Mouse (Mus musculus): ENCODE data around the gene Anxa11. TPM values are rescaled to one million over a fixed set of nuclear protein-coding genes. Genes with fewer than 3 reads are reported as not detected.
"Not testable (repeated sequence)": the region's sequence is repeated elsewhere in the genome, so short reads cannot be mapped to it uniquely, and the experiment has no call there.

Anxa11 gene
- total RNA-seq, 1 experiment from 2014 or later, result 51.1 TPM

GRCm38 (mm10) chr14:25840961-25841360 is 995 bp upstream of the Anxa11 start:
- DNase-seq, result no peak

DNA sequence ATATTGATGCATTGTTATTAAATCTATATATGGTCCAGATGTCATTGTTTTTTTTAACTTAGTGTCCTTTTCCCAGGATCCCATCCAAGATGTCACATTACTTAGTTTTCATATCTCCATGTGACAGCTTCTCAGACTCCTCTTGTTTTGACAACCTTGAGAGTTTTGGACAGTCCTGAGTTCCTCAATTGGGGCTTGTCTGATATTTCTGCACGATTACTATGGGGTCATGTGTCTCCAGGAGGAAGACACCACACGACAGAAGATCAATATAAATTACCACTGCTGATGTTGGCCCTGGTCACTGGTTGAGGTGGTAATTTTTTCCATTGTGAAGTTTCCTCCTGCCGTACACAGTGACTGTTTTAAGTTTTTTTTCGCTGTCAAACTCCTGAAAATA is 377 bp upstream of the Anxa11 start:
- DNase-seq, result no peak

GRCm38 (mm10) chr14:25842688-25843003 is 690 bp downstream of the Anxa11 start:
- no peak for DNase-seq

DNA sequence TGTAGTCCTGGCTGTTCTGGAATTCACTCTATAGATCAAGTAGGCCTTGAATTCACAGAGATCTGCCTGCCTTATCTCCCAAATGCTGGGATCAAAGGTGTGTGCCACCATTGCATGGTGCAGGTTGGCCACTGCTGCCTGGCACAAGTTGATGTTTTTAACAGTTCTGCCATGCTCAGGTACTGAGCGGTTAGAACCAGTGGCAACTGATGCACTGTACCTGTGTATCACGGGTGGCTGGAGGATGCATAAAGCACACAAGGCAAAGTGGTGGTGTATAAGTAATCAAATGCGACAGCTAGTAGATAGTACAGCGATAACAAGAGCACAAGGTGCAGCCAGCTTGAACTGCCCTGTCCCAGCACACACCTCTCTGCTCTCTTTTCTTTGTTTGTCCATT is 2.4 kb downstream of the Anxa11 start:
- DNase-seq, result no peak

- DNase-seq, result no peak
Observed at GRCm38 (mm10) chr14:25845832-25846383, 4.0 kb downstream of the Anxa11 start.

DNA sequence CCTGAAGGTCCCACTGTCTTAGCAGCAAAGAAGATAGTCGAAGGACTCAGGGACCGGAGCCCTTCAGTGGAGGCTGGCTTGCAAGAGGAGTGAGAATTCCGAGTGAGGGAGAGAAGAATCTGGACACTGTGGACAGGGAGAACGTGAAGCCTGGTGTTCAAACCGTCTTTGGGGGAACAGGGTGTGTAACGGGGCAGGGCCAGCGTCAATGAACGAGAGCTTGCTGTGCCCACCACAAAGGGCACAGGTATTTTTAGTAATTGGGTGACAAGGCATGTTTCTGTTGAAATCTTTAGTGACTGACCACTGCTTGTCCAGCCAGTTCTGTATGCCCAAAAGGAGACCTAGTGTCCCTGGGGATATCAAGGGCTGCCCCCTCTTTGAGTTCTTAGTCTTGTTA is 4.6 kb downstream of the Anxa11 start:
- DNase-seq, result no peak

DNA sequence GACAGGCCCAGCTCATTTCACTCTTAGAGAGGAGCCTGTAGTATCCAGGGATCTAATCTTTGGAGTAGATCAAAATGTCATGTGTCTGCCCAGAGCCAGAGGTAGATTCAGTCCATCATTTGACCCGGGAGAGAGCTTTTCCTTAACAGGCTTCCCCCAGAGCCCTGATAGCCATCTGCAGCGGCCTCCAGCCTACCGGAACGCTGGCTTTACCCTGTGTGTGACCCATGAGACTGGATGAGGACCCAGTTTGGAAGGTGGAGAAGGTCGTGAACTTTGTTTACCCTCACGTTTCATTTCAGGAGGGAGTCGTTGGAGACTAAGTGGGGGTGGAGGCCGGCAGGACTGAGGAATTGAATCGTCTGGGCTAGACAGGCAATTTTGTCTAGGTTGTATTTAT is 5.7 kb downstream of the Anxa11 start:
- no peak for DNase-seq

DNA sequence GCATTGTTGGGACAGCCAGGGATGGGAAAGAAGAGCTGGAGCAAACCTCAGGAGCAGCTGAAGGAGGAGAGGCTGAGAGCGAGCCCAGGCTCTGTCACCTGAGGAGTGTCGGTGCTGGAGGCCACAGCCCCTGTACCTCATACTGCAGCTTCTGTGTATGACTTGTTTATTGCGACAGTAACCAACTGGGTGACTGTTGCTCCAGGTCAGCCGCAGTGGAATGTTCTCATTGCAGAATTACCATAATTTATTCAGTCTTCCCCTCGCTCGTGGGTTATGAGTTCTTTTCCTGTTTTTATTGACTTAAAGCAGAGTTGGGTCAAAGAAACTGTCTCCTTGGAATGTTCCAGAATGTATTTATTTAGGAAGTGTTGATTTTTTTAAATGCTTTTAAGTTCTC is 6.3 kb downstream of the Anxa11 start:
- no peak for DNase-seq

- not testable (repeated sequence) for DNase-seq
Observed at GRCm38 (mm10) chr14:25848708-25849107, 6.8 kb downstream of the Anxa11 start.

DNA sequence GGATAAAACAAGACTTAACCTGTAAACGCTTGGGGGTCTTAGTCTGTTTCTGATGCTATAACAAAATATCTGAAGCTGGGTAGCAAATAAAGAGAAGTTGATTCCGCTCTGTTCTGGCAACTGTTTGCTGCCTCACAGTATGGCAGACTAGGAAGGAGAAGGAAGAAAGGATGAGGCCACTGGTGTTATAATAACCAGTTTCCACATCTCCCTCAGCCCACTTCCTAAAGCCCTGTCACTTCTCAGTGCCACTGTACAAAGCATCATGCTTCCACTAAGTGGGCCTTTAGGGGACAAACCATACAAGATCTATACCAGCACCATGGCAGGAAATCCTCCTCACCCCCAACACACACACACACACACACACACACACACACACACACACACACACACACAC is 8.5 kb downstream of the Anxa11 start:
- DNase-seq, result no peak

- no peak for DNase-seq
Observed at GRCm38 (mm10) chr14:25851189-25851588, 9.2 kb downstream of the Anxa11 start.

DNA sequence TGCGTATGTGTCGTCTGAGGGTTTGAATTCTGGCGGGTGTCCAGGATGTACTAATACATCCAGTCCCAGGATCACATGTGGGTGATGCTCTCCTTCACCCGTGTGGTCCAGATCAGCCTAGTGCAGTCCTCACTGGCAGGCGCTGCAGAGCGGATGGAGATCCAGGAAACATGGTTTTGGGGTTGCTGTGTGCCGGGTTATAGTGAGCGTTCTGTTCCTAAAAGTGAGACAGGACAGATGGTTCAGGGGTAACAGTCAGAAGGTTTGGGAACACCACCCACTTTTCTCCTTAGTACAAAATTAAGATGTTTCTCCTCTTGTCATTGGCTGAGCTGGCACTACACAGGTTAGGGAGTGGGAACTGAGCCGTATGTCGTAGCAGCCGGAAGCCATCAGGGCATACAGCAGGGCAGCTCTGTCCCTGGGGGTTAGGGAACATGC is 10.2 kb downstream of the Anxa11 start:
- DNase-seq, result no peak

DNA sequence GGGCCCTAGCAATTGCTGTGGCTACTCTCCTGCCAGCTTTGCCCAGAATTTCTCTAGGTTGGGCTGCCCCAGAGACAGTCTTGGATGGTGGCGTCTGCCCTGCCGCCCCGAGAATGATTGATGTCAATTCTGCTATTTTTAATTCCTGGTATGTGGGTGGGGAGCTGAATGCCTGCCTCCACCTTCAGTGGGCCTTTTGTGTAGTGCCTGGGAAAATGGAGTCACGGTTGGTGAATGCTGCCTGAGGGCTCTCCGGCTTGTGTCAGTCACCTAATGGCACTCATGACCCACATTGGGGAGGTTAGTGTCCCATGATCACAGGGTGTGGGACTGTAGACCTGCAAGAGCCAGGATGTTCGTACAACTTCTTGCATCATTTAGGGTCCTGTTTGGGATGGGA is 11.3 kb downstream of the Anxa11 start:
- DNase-seq, result no peak

GRCm38 (mm10) chr14:25853717-25854452 is 11.9 kb downstream of the Anxa11 start:
- no peak for DNase-seq

- no peak for DNase-seq
Observed at GRCm38 (mm10) chr14:25855241-25855885, 13.4 kb downstream of the Anxa11 start.

DNA sequence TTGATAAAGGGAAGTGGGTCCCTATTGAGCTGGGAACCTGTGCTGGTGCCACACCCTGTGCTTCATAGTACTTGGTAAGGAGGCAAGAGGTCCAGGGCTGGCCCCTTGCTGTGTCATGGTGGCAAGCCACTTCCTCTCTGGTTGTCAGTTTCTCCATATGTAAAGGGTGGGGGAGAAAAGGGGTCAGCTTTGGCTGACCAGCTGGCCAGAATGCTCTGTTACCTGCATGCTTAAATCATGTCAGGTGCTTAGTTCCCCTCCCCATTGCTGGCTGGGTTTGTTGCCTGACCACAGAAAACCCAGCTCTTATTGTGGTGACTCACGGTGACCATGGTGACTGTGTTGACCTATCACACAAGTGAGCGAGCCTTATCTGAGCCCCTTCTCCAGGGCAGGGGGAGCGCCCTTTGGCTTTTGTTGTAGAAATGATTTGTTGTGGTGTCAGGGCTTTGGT is 15.2 kb downstream of the Anxa11 start:
- DNase-seq, result peak; percentile 56

DNA sequence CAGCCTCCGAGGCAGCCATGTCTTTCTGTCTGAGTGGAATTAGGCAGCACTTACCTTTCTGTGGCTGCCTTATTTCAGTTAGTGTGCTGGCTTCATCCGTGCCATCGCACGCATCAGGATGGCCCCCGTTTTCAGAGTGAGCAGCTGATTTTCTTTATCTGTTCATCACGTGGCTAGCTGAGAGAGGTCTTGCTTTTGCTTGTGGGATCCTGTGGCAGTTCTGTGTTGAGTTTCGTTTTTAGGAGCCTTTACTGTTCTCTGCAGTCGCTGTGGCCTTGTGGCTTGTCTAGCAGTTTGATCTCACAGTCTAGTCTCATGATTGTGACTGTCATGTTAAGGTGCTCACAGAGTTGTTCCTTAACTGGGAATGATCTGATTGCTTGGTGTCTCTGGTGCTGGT is 16.0 kb downstream of the Anxa11 start:
- DNase-seq, result no peak

DNA sequence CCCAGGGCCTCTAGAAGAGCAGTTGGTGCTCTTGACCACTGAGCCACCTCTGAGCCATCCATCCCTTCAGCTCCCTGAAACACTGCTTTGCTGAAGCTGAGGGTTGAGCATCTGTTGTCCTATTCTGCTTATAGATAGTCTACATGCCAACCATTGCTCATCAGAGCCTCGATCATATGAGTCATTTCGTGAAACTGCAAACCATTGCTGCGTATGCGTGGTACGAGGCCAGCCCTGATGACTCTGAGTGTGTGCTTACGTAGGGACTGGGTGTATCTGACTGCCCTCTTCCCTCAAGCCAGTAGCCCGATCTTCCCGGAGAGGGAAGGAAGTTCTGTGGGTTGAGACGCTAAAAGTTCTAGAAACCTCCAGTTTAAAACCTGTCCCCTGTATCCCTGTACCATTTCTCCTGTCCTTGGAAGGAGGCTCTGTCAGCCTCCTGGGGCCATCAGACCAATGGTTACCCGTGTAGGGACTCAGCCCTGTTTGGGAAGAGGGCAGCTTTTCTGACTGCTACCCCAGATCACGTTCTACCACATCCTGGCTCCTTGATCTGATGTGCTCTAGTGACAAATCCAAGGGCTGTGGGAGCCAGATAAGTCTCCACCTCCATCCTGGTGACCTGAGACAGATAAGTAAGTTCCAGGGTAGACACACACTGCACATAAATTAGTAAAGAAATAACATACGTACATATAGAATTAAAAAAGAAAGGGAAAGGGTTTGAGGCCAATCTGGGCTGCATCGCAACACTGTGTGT is 20.0 kb downstream of the Anxa11 start:
- DNase-seq, result no peak

- no peak for DNase-seq
Observed at GRCm38 (mm10) chr14:25863721-25864120, 21.8 kb downstream of the Anxa11 start.

DNA sequence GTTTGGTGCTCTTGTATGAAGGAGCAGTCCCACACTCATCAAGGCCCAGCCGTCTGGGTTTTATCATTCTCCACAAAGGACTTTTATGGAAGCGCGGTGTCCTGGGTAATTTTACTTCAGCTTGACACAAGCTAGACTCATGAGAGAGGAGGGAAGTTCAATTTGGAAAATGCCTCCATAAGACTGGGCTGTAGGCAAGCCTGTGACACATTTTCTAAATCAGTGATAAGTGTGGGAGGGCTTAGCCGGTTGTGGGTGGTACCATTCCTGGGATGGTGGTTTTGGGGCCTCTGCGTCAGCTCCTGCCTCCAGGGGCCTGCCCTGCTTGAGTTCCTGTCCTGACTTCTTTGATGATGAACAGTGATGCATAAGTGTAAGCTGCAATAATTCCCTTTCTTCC is 23.3 kb downstream of the Anxa11 start:
- no peak for DNase-seq

DNA sequence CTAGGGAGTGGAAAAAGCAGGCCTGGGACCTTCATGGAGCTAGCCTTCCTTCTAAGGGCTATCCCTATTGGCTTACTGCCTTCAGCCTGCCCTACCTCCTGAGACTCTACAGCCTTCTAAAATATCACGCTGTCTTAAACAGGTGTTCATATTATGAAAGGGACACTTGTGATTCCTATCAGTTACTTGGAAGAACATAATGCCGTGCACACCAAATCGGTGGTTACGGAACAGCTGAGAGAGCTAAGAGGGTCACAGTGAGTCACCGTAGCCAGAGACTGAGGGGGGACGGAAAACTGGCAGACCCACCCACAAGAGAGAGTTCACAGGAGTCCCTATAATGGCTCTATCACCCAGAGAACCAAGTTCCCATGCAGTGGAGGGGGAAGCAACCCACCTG is 24.4 kb downstream of the Anxa11 start:
- DNase-seq, result no peak

DNA sequence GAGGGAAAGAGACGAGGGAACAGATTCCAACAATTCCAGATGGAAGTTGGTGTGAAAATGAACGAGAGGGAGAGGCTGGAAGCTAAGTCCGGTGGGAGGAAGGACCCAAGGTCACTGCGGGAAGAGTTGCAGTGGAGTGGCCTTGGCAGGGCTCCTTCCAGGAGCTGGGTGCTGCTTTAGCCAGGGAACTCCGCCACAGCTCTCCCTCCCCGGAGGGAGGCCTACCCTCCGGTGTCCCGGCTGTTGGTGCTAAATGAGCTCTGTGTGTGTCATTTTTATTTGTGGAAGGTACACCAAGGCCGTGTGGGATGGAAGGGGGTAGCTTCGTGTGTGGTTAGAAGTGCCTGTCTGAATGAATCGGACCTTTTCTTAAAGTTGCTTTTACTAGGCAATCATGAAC is 24.9 kb downstream of the Anxa11 start:
- DNase-seq, result peak; percentile 72

- peak; percentile 31 for DNase-seq
Observed at GRCm38 (mm10) chr14:25867834-25868233, 25.9 kb downstream of the Anxa11 start.

All from adrenal gland, postnatal 14 days (tissue).